Mouse (Mus musculus) kidney, postnatal 0 days (tissue): ENCODE measurements around the gene Ttc28. TPM values are rescaled to one million over a fixed set of nuclear protein-coding genes. Genes with fewer than 3 reads are reported as not detected.
A peak's percentile ranks its signal among the peaks of the same experiment; 100 is the strongest.

Source experiments
- ATAC-seq: fragments of 200-750 bp; cut with Nextera tagmentation; replicated peaks from 2 replicates; pipeline ENCODE4 v1.8.0; 2017; ENCODE audit warnings: low read depth, moderate number of reproducible peaks, moderate TSS enrichment, moderate library complexity; ENCODE audit not compliant: low FRiP score
- DNase-seq: peaks from one replicate; pipeline ENCODE4 v3.0.0-alpha.2; 2016; ENCODE audit warnings: low spot score
- H3K27ac ChIP-seq: fragments of 300-500 bp; sonication (generic); 2 replicates; pipeline ENCODE4 v1.5.1; 2014; ENCODE audit warnings: mild to moderate bottlenecking
- H3K27me3 ChIP-seq: fragments of 300-500 bp; sonication (generic); 2 replicates; pipeline ENCODE4 v1.6.1; 2014; ENCODE audit warnings: low read length, mixed read lengths; ENCODE audit not compliant: insufficient read depth
- H3K36me3 ChIP-seq: fragments of 300-500 bp; sonication (generic); 2 replicates; pipeline ENCODE4 v1.6.1; 2014; ENCODE audit warnings: low read length, mixed read lengths; ENCODE audit not compliant: insufficient read depth
- H3K4me1 ChIP-seq: fragments of 300-500 bp; sonication (generic); replicated peaks from 2 replicates; pipeline ENCODE4 v1.6.1; 2014; ENCODE audit warnings: antibody characterized with exemption, low read length, mixed read lengths; ENCODE audit not compliant: insufficient read depth
- H3K4me2 ChIP-seq: fragments of 300-500 bp; sonication (generic); 2 replicates; pipeline ENCODE4 v1.6.1; 2014; ENCODE audit warnings: mild to moderate bottlenecking, low read length, moderate library complexity, mixed read lengths
- H3K4me3 ChIP-seq: fragments of 300-500 bp; sonication (generic); replicated peaks from 2 replicates; pipeline ENCODE4 v1.5.1; 2014; ENCODE audit warnings: low read depth, low read length
- H3K9ac ChIP-seq: fragments of 300-500 bp; sonication (generic); 2 replicates; pipeline ENCODE4 v1.6.1; 2014; ENCODE audit warnings: low read depth, low read length
- H3K9me3 ChIP-seq: fragments of 300-500 bp; sonication (generic); replicated peaks from 2 replicates; pipeline ENCODE4 v1.6.1; 2016; ENCODE audit warnings: low read length, inconsistent platforms, mixed read lengths
- CTCF ChIP-seq: IDR thresholded peaks from 2 replicates; pipeline ENCODE4 v1.5.1; 2016; ENCODE audit warnings: antibody characterized with exemption, low read depth, mild to moderate bottlenecking, moderate library complexity
- whole genome bisulfite sequencing: fragments of 180-500 bp; shearing (Covaris S2); extraction: QIAGEN DNeasy Blood & Tissue Kit; methylation state at CpG from one replicate; pipeline ENCODE4 v1.1.7; 2014; 5-methylcytosine and 5-hydroxymethylcytosine counted together
- polyA plus RNA-seq: library from polyadenylated mRNA; unstranded; fragments of >200 nt; fragmentation: Nextera tagmentation; extraction: Ambion mirVana; gene quantifications from 2 replicates; pipeline ENCODE4 v1.2.1, GENCODE M21; 2015

Gene Ttc28
- polyA plus RNA-seq, 1 experiment from 2014 or later: 8.1 TPM

- Histone ChIP-seq H3K4me3 (no peak overlapping the region), H3K27me3 (no peaks in the 10 kb centered on the region), H3K4me2 (no peak overlapping the region), H3K9ac (no peak overlapping the region), H3K27ac (no peak overlapping the region), H3K36me3 (peaks cover 4% of the 10 kb centered on the region; the same call in 1 of the 2 replicates), H3K4me1 (peaks cover 26% of the 10 kb centered on the region), H3K9me3 (no peaks in the 10 kb centered on the region)
- DNase-seq: no peak
- 64% methylated on average over 6 of the region's 6 CpGs for WGBS
- no peak for TF ChIP-seq CTCF
- ATAC-seq: no peak
These were observed 338.7 kb downstream of the Ttc28 start for GRCm38 (mm10) chr5:111218111-111218891.

- peaks cover 10% of the 10 kb centered on the region; the same call in 1 of the 2 replicates for H3K36me3 ChIP-seq
- no peak overlapping the region for H3K4me2 ChIP-seq
- H3K9ac ChIP-seq: no peak overlapping the region
- H3K4me1 ChIP-seq: peaks cover 20% of the 10 kb centered on the region
- DNase-seq (no peak), ATAC-seq (no peak)
- H3K4me3 ChIP-seq: no peak overlapping the region
- no peak for TF ChIP-seq CTCF
- WGBS: 90% methylated on average over 5 of the region's 5 CpGs
- no peak overlapping the region for H3K27ac ChIP-seq
- no peaks in the 10 kb centered on the region for H3K27me3 ChIP-seq
- no peaks in the 10 kb centered on the region for H3K9me3 ChIP-seq
These were observed 339.4 kb downstream of the Ttc28 start for GRCm38 (mm10) chr5:111218998-111219397.

- Histone ChIP-seq H3K4me1 (peaks cover 12% of the 10 kb centered on the region; the same call in 1 of the 2 replicates), H3K36me3 (peaks cover 13% of the 10 kb centered on the region; the same call in 1 of the 2 replicates), H3K27ac (no peak overlapping the region), H3K9ac (no peak overlapping the region), H3K4me2 (no peak overlapping the region), H3K9me3 (no peaks in the 10 kb centered on the region), H3K4me3 (no peak overlapping the region), H3K27me3 (no peaks in the 10 kb centered on the region)
- no peak for DNase-seq
- no peak for TF ChIP-seq CTCF
- no peak for ATAC-seq
- 57% methylated on average over 16 of the region's 16 CpGs for WGBS
These were observed 341.2 kb downstream of the Ttc28 start for GRCm38 (mm10) chr5:111220679-111221380.

DNA sequence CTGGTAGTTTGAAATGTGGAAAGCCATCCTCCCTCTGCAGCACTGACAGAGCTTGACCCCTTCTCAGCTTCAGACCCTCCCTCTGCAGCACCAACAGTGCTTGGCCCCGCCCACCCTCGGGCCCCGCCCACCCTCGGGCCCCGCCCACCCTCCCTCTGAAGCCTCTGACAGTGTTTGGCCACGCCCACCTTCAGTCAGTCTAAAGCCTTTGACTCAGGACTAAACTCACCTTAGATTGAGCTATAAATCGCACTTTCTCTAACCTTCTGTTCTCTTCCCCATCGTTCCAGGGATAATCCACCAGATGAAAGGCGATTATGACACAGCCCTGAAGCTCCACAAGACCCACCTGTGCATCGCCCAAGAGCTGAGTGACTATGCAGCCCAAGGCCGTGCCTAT, 343.2 kb downstream of the Ttc28 start:
- Histone ChIP-seq H3K9ac (no peak overlapping the region), H3K4me3 (no peak overlapping the region), H3K4me1 (peaks cover 9% of the 10 kb centered on the region), H3K27ac (no peak overlapping the region), H3K4me2 (no peak overlapping the region), H3K27me3 (no peaks in the 10 kb centered on the region), H3K36me3 (peaks cover 19% of the 10 kb centered on the region; the same call in 1 of the 2 replicates), H3K9me3 (no peaks in the 10 kb centered on the region)
- DNase-seq: no peak
- no peak for TF ChIP-seq CTCF
- ATAC-seq: peak; percentile 15; the same call in 1 of the 2 replicates
- WGBS: 46% methylated on average over 11 of the region's 11 CpGs

DNA sequence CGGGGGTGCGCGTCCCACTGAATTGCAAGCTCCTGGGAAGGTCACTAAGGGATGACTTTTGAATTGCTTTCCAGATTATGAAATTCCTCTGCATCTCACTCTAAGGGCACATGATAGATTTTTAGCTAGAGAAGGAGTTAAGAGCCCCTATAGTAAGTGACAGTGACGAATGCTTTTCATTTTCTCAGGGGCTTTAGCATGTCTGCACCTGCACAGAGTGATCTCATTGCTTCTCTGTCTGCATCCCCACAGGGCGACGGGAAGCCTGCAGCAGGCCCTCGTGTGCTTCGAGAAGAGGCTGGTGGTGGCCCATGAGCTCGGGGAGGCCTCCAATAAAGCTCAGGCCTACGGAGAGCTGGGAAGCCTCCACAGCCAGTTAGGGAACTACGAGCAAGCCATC, 345.7 kb downstream of the Ttc28 start:
- Histone ChIP-seq H3K4me3 (no peak overlapping the region), H3K4me2 (no peak overlapping the region), H3K9me3 (no peaks in the 10 kb centered on the region), H3K4me1 (peaks cover 28% of the 10 kb centered on the region), H3K27me3 (no peaks in the 10 kb centered on the region), H3K36me3 (peaks cover 19% of the 10 kb centered on the region; the same call in 1 of the 2 replicates), H3K9ac (no peak overlapping the region), H3K27ac (no peak overlapping the region)
- DNase-seq: no peak
- no peak for TF ChIP-seq CTCF
- no peak for ATAC-seq
- 56% methylated on average over 11 of the region's 11 CpGs for WGBS

GRCm38 (mm10) chr5:111226486-111226885, 346.9 kb downstream of the Ttc28 start:
- Histone ChIP-seq H3K9me3 (no peaks in the 10 kb centered on the region), H3K27me3 (no peaks in the 10 kb centered on the region), H3K4me2 (no peak overlapping the region), H3K36me3 (peaks cover 24% of the 10 kb centered on the region; the same call in 1 of the 2 replicates), H3K4me1 (peaks cover 29% of the 10 kb centered on the region), H3K27ac (no peak overlapping the region), H3K4me3 (no peak overlapping the region), H3K9ac (no peak overlapping the region)
- no peak for DNase-seq
- no peak for TF ChIP-seq CTCF
- 83% methylated on average over 10 of the region's 10 CpGs for WGBS
- ATAC-seq: no peak
